Comparison of ENCODE assay signal across 8 mouse cellular contexts in genomic region chr3:97767771-97768762, GRCm38 (mm10).
A peak's percentile ranks its signal among the peaks of the same experiment; 100 is the strongest.
DNase-seq lines count a peak whose midpoint lies in the region; ATAC-seq and TF ChIP-seq lines count a peak whose summit lies in the region.

No protein-coding gene starts in this region.

- H3K9me3 ChIP-seq in erythroblast, embryonic 14.5 days (ENCODE audit: control insufficient read depth, low read length): no peaks in the 10 kb centered on the region
- no peaks in the 10 kb centered on the region for H3K9me3 ChIP-seq in heart, embryonic 11.5 days (replicated peaks; ENCODE audit: control insufficient read depth, low read length)
- H3K9me3 ChIP-seq in kidney, embryonic 16.5 days (ENCODE audit: low read length): no peaks in the 10 kb centered on the region

- peaks cover 8% of the 10 kb centered on the region; the same call in 1 of the 2 replicates for H3K79me2 ChIP-seq in liver, adult 2 months (ENCODE audit: control insufficient read depth, insufficient read depth, low read length)
- peaks cover 41% of the 10 kb centered on the region for H3K79me2 ChIP-seq in myocyte (ENCODE audit: control insufficient read depth, insufficient read depth)

- peak overlapping the region; percentile 46 for H3ac ChIP-seq in myocyte (ENCODE audit: control insufficient read depth, insufficient read length)

- H3K9ac ChIP-seq in heart, embryonic 11.5 days (ENCODE audit: low read depth, low read length): peak overlapping the region; percentile 78; the same call in 1 of the 2 replicates
- H3K9ac ChIP-seq in kidney, embryonic 16.5 days (replicated peaks; ENCODE audit: low read length): peak overlapping the region; percentile 85
- H3K9ac ChIP-seq in liver, adult 2 months (ENCODE audit: low read depth, low read length): peak overlapping the region; percentile 75

- WGBS in heart, embryonic 11.5 days (ENCODE audit: insufficient replicate concordance): 3% methylated on average over 47 of the region's 47 CpGs
- 3% methylated on average over 47 of the region's 47 CpGs for WGBS in kidney, embryonic 16.5 days
- WGBS in liver, adult 2 months: 2% methylated on average over 47 of the region's 47 CpGs

- no peaks in the 10 kb centered on the region for H3K36me3 ChIP-seq in erythroblast, embryonic 14.5 days (ENCODE audit: control insufficient read depth)
- H3K36me3 ChIP-seq in heart, embryonic 11.5 days (ENCODE audit: control insufficient read depth, insufficient read depth, low read length): no peaks in the 10 kb centered on the region
- H3K36me3 ChIP-seq in kidney, embryonic 16.5 days (ENCODE audit: insufficient read depth, low read length): no peaks in the 10 kb centered on the region
- H3K36me3 ChIP-seq in liver, adult 2 months (ENCODE audit: control insufficient read depth, insufficient read depth, low read length): peaks cover 2% of the 10 kb centered on the region; the same call in 1 of the 2 replicates
- H3K36me3 ChIP-seq in myocyte (ENCODE audit: control insufficient read depth, insufficient read depth): peaks cover 3% of the 10 kb centered on the region
- 0 out of 2 replicates have a peak, but pooled peaks cover 2% of the 10 kb centered on the region for H3K36me3 ChIP-seq in splenic B cell, adult 2 months (ENCODE audit: control insufficient read depth, insufficient read depth, low read length, poor library complexity, severe bottlenecking)

- DNase-seq in B cell, adult 2 months: peak; percentile 91
- peak; percentile 98 for DNase-seq in brain, adult 2 months (ENCODE audit: low read depth, low spot score)
- DNase-seq in liver, adult 2 months (ENCODE audit: extremely low read depth, low read depth, low spot score): peak; percentile 90
- peak; percentile 94 for DNase-seq in splenic B cell, adult 2 months (ENCODE audit: low read depth, low spot score)

- peak overlapping the region; percentile 85 for H3K27ac ChIP-seq in heart, embryonic 11.5 days (ENCODE audit: low read depth, low read length)
- H3K27ac ChIP-seq in kidney, embryonic 16.5 days (ENCODE audit: low read length): peak overlapping the region; percentile 86
- peak overlapping the region; percentile 86 for H3K27ac ChIP-seq in liver, adult 2 months (replicated peaks; ENCODE audit: insufficient read depth, low read depth, low read length)

- peak overlapping the region; percentile 69 for H3K4me3 ChIP-seq in erythroblast, embryonic 14.5 days (replicated peaks)
- peak overlapping the region; percentile 70 for H3K4me3 ChIP-seq in heart, embryonic 11.5 days (ENCODE audit: low read depth, low read length)
- H3K4me3 ChIP-seq in kidney, embryonic 16.5 days (ENCODE audit: low read length): peak overlapping the region; percentile 82
- peak overlapping the region; percentile 82 for H3K4me3 ChIP-seq in liver, adult 2 months (ENCODE audit: insufficient read depth, low read depth, low read length)
- peak overlapping the region; percentile 82 for H3K4me3 ChIP-seq in myocyte

- TF ChIP-seq POLR2A in liver, adult 2 months (IDR thresholded peaks at IDR 0.05; ENCODE audit: extremely low read depth, insufficient read depth, low read length): 0 out of 2 replicates have a peak, but pooled peaks have one; percentile 27
- peak; percentile 91 for TF ChIP-seq POLR2A in myocyte (IDR thresholded peaks at IDR 0.05; ENCODE audit: insufficient read length, low read depth)

- H3K4me1 ChIP-seq in erythroblast, embryonic 14.5 days (ENCODE audit: control insufficient read depth): peaks cover 17% of the 10 kb centered on the region
- peaks cover 17% of the 10 kb centered on the region for H3K4me1 ChIP-seq in heart, embryonic 11.5 days (ENCODE audit: control insufficient read depth, insufficient read depth, low read length)
- peaks cover 29% of the 10 kb centered on the region for H3K4me1 ChIP-seq in kidney, embryonic 16.5 days (ENCODE audit: insufficient read depth, low read length)
- H3K4me1 ChIP-seq in liver, adult 2 months (ENCODE audit: control insufficient read depth, insufficient read depth, low read length): peaks cover 9% of the 10 kb centered on the region

- H3K27me3 ChIP-seq in erythroblast, embryonic 14.5 days (ENCODE audit: control insufficient read depth): peaks cover 32% of the 10 kb centered on the region
- H3K27me3 ChIP-seq in heart, embryonic 11.5 days (ENCODE audit: control insufficient read depth, insufficient read depth, low read length): no peaks in the 10 kb centered on the region
- H3K27me3 ChIP-seq in kidney, embryonic 16.5 days (ENCODE audit: insufficient read depth, low read length): no peaks in the 10 kb centered on the region
- H3K27me3 ChIP-seq in liver, adult 2 months (ENCODE audit: control insufficient read depth, insufficient read depth, low read length): no peaks in the 10 kb centered on the region
- H3K27me3 ChIP-seq in myocyte (ENCODE audit: control insufficient read depth, insufficient read depth, insufficient read length): no peaks in the 10 kb centered on the region
- H3K27me3 ChIP-seq in splenic B cell, adult 2 months (ENCODE audit: control insufficient read depth, insufficient read depth, low read length, poor library complexity, severe bottlenecking): no peaks in the 10 kb centered on the region

- peak overlapping the region; percentile 80 for H3K4me2 ChIP-seq in heart, embryonic 11.5 days
- peak overlapping the region; percentile 97 for H3K4me2 ChIP-seq in kidney, embryonic 16.5 days (replicated peaks; ENCODE audit: low read depth, low read length)
- H3K4me2 ChIP-seq in myocyte (ENCODE audit: low read depth): peak overlapping the region; percentile 90

- peak; percentile 97 for ATAC-seq in heart, embryonic 11.5 days (replicated peaks; ENCODE audit: insufficient number of reproducible peaks, low FRiP score, low TSS enrichment)
- peak; percentile 99 for ATAC-seq in kidney, embryonic 16.5 days (ENCODE audit: low FRiP score, low TSS enrichment)

- TF ChIP-seq CTCF in liver, adult 2 months (IDR thresholded peaks at IDR 0.05; ENCODE audit: low read depth, low read length): peak; percentile 80

TF ChIP-seq in myocyte, 11 proteins besides CTCF, POLR2A, EP300 and RAD21:
- TF ChIP-seq TCF12 (IDR thresholded peaks at IDR 0.05; ENCODE audit: insufficient read depth, poor library complexity, severe bottlenecking) (no peak), SRF (IDR thresholded peaks at IDR 0.05; ENCODE audit: control insufficient read depth, insufficient read length, low read depth) (no peak), POLR2AphosphoS2 (IDR thresholded peaks at IDR 0.05; ENCODE audit: insufficient read length, low read depth) (peak; percentile 91), CEBPB (IDR thresholded peaks at IDR 0.05; ENCODE audit: insufficient read depth, poor library complexity, severe bottlenecking) (peak; percentile 41; the same call in 1 of the 2 replicates), MYOG (IDR thresholded peaks at IDR 0.05; ENCODE audit: control insufficient read depth in 1 of 3, insufficient read depth in 1 of 3, insufficient read length in 2 of 3, low read depth in 2 of 3) (peak in 2 of 3 experiments; percentile 86), USF1 (IDR thresholded peaks at IDR 0.05; ENCODE audit: low read depth) (peak; percentile 51), MYOD1 (IDR thresholded peaks at IDR 0.05; ENCODE audit: control insufficient read depth in 1 of 3, insufficient read length in 2 of 3, low read depth in 2 of 3) (peak in 2 of 3 experiments; percentile 86 to 91), E2F4 (IDR thresholded peaks at IDR 0.05; ENCODE audit: insufficient read depth) (no peak), REST (IDR thresholded peaks at IDR 0.05; ENCODE audit: insufficient read depth, insufficient read length) (no peak), MAX (IDR thresholded peaks at IDR 0.05; ENCODE audit: low read depth) (no peak), TCF3 (IDR thresholded peaks at IDR 0.05; ENCODE audit: insufficient read length, low read depth) (no peak)

Comparison
In these comparisons a context has a peak if more than half of its experiments do, and no peak if none do; other contexts are left out.
1. Peak in every context shown above with its lines: DNase-seq, ATAC-seq, H3K4me3 ChIP-seq and H3K27ac ChIP-seq.